ENCODE assay signal across 20 mouse cellular contexts in the genomic region with DNA sequence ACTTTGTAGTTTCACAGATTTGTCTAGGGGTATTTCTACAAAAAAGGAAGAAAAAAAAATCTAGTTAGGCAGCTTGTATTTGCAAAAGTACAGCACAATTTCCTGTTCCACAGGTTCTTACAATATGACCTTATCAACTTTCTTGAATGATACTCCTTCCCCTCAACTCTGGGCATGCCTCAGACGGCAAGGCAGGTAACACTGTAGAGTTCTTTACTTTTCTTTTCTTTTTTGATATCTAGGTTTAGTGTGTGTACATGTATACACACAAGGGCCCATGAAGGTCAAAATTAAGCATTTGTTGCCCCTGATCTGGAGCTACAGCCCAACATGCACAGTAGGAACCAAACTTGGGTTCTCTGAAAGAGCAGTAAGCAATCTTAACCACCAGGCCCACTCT.
DNase-seq lines count a peak whose midpoint lies in the region; ATAC-seq and TF ChIP-seq lines count a peak whose summit lies in the region.
"Had no signal": no experiment of that assay in that cellular context is flagged by ENCODE, and none has a peak within 500 bp of the region (broad histone marks: within the 10 kb centered on the region; RNA-seq: fewer than 3 reads in every experiment).

No protein-coding gene starts in this region.

- H3K4me1 ChIP-seq in limb, embryonic 15.5 days: no peaks in the 10 kb centered on the region
- H3K4me1 ChIP-seq in limb, embryonic 10.5 days: no peaks in the 10 kb centered on the region
- no peaks in the 10 kb centered on the region for H3K4me1 ChIP-seq in lung, embryonic 16.5 days (replicated peaks; ENCODE audit: control insufficient read depth, insufficient read depth, low read length)
- no peaks in the 10 kb centered on the region for H3K4me1 ChIP-seq in lung, adult 2 months (ENCODE audit: control insufficient read depth, insufficient read depth, low read length)
- no peaks in the 10 kb centered on the region for H3K4me1 ChIP-seq in stomach, embryonic 15.5 days
- no peaks in the 10 kb centered on the region for H3K4me1 ChIP-seq in stomach, postnatal 0 days (replicated peaks; ENCODE audit: control insufficient read depth, insufficient read depth)
- H3K4me1 ChIP-seq: embryonic facial prominence, embryonic 10.5 days; embryonic facial prominence, embryonic 12.5 days; forebrain, embryonic 15.5 days had no signal

- H3K27me3 ChIP-seq in limb, embryonic 15.5 days: no peaks in the 10 kb centered on the region
- no peaks in the 10 kb centered on the region for H3K27me3 ChIP-seq in limb, embryonic 10.5 days (ENCODE audit: low read depth, poor library complexity, severe bottlenecking)
- no peaks in the 10 kb centered on the region for H3K27me3 ChIP-seq in lung, embryonic 16.5 days (ENCODE audit: control insufficient read depth, insufficient read depth, low read depth, low read length)
- no peaks in the 10 kb centered on the region for H3K27me3 ChIP-seq in stomach, embryonic 15.5 days (replicated peaks)
- H3K27me3 ChIP-seq in stomach, postnatal 0 days (ENCODE audit: control insufficient read depth, insufficient read depth, low read length): no peaks in the 10 kb centered on the region
- H3K27me3 ChIP-seq: embryonic facial prominence, embryonic 12.5 days; forebrain, embryonic 13.5 days; forebrain, embryonic 15.5 days had no signal

- 61% methylated on average over 1 of the region's 1 CpGs for WGBS in limb, embryonic 15.5 days
- 95% methylated on average over 1 of the region's 1 CpGs for WGBS in limb, embryonic 10.5 days
- 59% methylated on average over 1 of the region's 1 CpGs for WGBS in lung, embryonic 16.5 days
- 64% methylated on average over 1 of the region's 1 CpGs for WGBS in lung, adult 2 months
- WGBS in stomach, embryonic 15.5 days: 57% methylated on average over 1 of the region's 1 CpGs
- 47% methylated on average over 1 of the region's 1 CpGs for WGBS in stomach, postnatal 0 days

- no peaks in the 10 kb centered on the region for H3K9me3 ChIP-seq in limb, embryonic 15.5 days
- H3K9me3 ChIP-seq in limb, embryonic 10.5 days (replicated peaks): no peaks in the 10 kb centered on the region
- H3K9me3 ChIP-seq in lung, embryonic 16.5 days (ENCODE audit: control insufficient read depth, low read length): no peaks in the 10 kb centered on the region
- no peaks in the 10 kb centered on the region for H3K9me3 ChIP-seq in stomach, embryonic 15.5 days
- no peaks in the 10 kb centered on the region for H3K9me3 ChIP-seq in stomach, postnatal 0 days (ENCODE audit: control insufficient read depth, low read length)
- H3K9me3 ChIP-seq: embryonic facial prominence, embryonic 10.5 days; embryonic facial prominence, embryonic 12.5 days; forebrain, embryonic 13.5 days; forebrain, embryonic 15.5 days had no signal

- no peak overlapping the region for H3K9ac ChIP-seq in limb, embryonic 15.5 days
- no peak overlapping the region for H3K9ac ChIP-seq in lung, embryonic 16.5 days (ENCODE audit: low read length)
- H3K9ac ChIP-seq in stomach, embryonic 15.5 days: no peak overlapping the region
- H3K9ac ChIP-seq in stomach, postnatal 0 days (ENCODE audit: low read length): no peak overlapping the region
- H3K9ac ChIP-seq: embryonic facial prominence, embryonic 12.5 days; forebrain, embryonic 13.5 days; forebrain, embryonic 15.5 days had no signal

- no peak for ATAC-seq in limb, embryonic 15.5 days (ENCODE audit: insufficient number of reproducible peaks, low FRiP score, low TSS enrichment, low read depth)
- peak; percentile 49; the same call in 1 of the 2 replicates for ATAC-seq in lung, embryonic 16.5 days (ENCODE audit: low read depth)
- ATAC-seq in stomach, embryonic 15.5 days (ENCODE audit: insufficient read depth, low FRiP score, low read depth): peak; percentile 65
- peak; percentile 76 for ATAC-seq in stomach, postnatal 0 days (ENCODE audit: low FRiP score, low TSS enrichment)
- ATAC-seq: forebrain, embryonic 13.5 days; forebrain, embryonic 15.5 days had no signal

- no peak for TF ChIP-seq EP300 in stomach, postnatal 0 days (optimal IDR thresholded peaks at IDR 0.05)

- no peak for TF ChIP-seq POLR2A in lung, adult 2 months (IDR thresholded peaks at IDR 0.05; ENCODE audit: borderline replicate concordance, extremely low read depth, low read depth, low read length)

- H3K36me3 ChIP-seq in limb, embryonic 15.5 days: no peaks in the 10 kb centered on the region
- H3K36me3 ChIP-seq in limb, embryonic 10.5 days: no peaks in the 10 kb centered on the region
- no peaks in the 10 kb centered on the region for H3K36me3 ChIP-seq in lung, embryonic 16.5 days (ENCODE audit: control insufficient read depth, insufficient read depth, low read length)
- H3K36me3 ChIP-seq in stomach, embryonic 15.5 days: no peaks in the 10 kb centered on the region
- H3K36me3 ChIP-seq in stomach, postnatal 0 days (ENCODE audit: control insufficient read depth, insufficient read depth, low read length): no peaks in the 10 kb centered on the region
- H3K36me3 ChIP-seq: embryonic facial prominence, embryonic 10.5 days; embryonic facial prominence, embryonic 12.5 days; forebrain, embryonic 15.5 days had no signal

- TF ChIP-seq CTCF in lung, adult 2 months (IDR thresholded peaks at IDR 0.05; ENCODE audit: insufficient read depth, low read length): no peak
- TF ChIP-seq CTCF in stomach, postnatal 0 days (IDR thresholded peaks at IDR 0.05; ENCODE audit: low read depth): no peak

- H3K4me3 ChIP-seq in limb, embryonic 15.5 days: no peak overlapping the region
- H3K4me3 ChIP-seq in limb, embryonic 10.5 days: no peak overlapping the region
- no peak overlapping the region for H3K4me3 ChIP-seq in lung, embryonic 16.5 days (ENCODE audit: low read length)
- no peak overlapping the region for H3K4me3 ChIP-seq in lung, adult 2 months (replicated peaks; ENCODE audit: extremely low read depth, low read depth, low read length)
- no peak overlapping the region for H3K4me3 ChIP-seq in stomach, embryonic 15.5 days (replicated peaks)
- no peak overlapping the region for H3K4me3 ChIP-seq in stomach, postnatal 0 days (ENCODE audit: low read depth, low read length)
- H3K4me3 ChIP-seq: embryonic facial prominence, embryonic 10.5 days; embryonic facial prominence, embryonic 12.5 days; forebrain, embryonic 13.5 days; forebrain, embryonic 15.5 days had no signal

- H3K4me2 ChIP-seq in limb, embryonic 15.5 days: no peak overlapping the region
- H3K4me2 ChIP-seq in lung, embryonic 16.5 days (ENCODE audit: low read depth, low read length): no peak overlapping the region
- H3K4me2 ChIP-seq in stomach, embryonic 15.5 days: no peak overlapping the region
- H3K4me2 ChIP-seq in stomach, postnatal 0 days (replicated peaks; ENCODE audit: low read depth): no peak overlapping the region
- H3K4me2 ChIP-seq: embryonic facial prominence, embryonic 12.5 days; forebrain, embryonic 13.5 days; forebrain, embryonic 15.5 days had no signal

- no peak for DNase-seq in limb, embryonic 10.5 days (ENCODE audit: low spot score)
- no peak for DNase-seq in lung, adult 2 months
- DNase-seq in stomach, postnatal 0 days (ENCODE audit: low spot score): no peak
- no peak for DNase-seq in heart, adult 8-10 months (ENCODE audit: low spot score)
- no peak for DNase-seq in ovary, postnatal 14 days (ENCODE audit: low spot score)
- DNase-seq: adrenal gland, adult 8-10 months; adrenal gland, postnatal 14 days; adrenal gland, postnatal 36 days; cerebellum, adult 11-12 months; cerebellum, adult 2 months; cerebellum, adult 9-10 months; cerebellum, postnatal 10 days; cerebellum, postnatal 25 days had no signal

- 0 out of 2 replicates have a peak overlapping the region, but pooled peaks have one; percentile 40 for H3K27ac ChIP-seq in limb, embryonic 15.5 days
- H3K27ac ChIP-seq in limb, embryonic 10.5 days: no peak overlapping the region
- H3K27ac ChIP-seq in lung, embryonic 16.5 days (ENCODE audit: low read length): peak overlapping the region; percentile 77
- peak overlapping the region; percentile 73 for H3K27ac ChIP-seq in stomach, embryonic 15.5 days
- H3K27ac ChIP-seq in stomach, postnatal 0 days (replicated peaks): peak overlapping the region; percentile 82
- H3K27ac ChIP-seq: embryonic facial prominence, embryonic 10.5 days; embryonic facial prominence, embryonic 12.5 days; forebrain, embryonic 13.5 days; forebrain, embryonic 15.5 days had no signal
